Mouse (Mus musculus) ES-Bruce4 (cell line): Measurements from ENCODE around the gene Ppp1r27.

Source experiments
- EP300 ChIP-seq: IDR thresholded peaks from 2 replicates; pipeline ENCODE4 v1.6.1; 2011; ENCODE audit warnings: low read depth, low read length; ENCODE audit not compliant: insufficient read depth
- POLR2A ChIP-seq: IDR thresholded peaks from one replicate; pipeline ENCODE4 v1.8.1; 2011; ENCODE audit warnings: low read length; ENCODE audit not compliant: insufficient read depth

- TF ChIP-seq EP300 (no peak), POLR2A (no peak)
Measured at GRCm38 (mm10) chr11:120542376-120542775, 8.6 kb downstream of the Ppp1r27 start.
